Comparison of ENCODE assay signal across 24 mouse cellular contexts in genomic region chr1:65509003-65509402, GRCm38 (mm10).
DNase-seq lines count a peak whose midpoint lies in the region; ATAC-seq and TF ChIP-seq lines count a peak whose summit lies in the region.
"Had no signal": no experiment of that assay in that cellular context is flagged by ENCODE, and none has a peak within 500 bp of the region (broad histone marks: within the 10 kb centered on the region; RNA-seq: fewer than 3 reads in every experiment).

No protein-coding gene starts in this region.

- no peak for TF ChIP-seq POLR2A in brain, embryonic 14.5 days (IDR thresholded peaks at IDR 0.05; ENCODE audit: borderline replicate concordance, extremely low read depth, insufficient read depth, insufficient read length, poor library complexity, severe bottlenecking)

- 74% methylated on average over 2 of the region's 2 CpGs for WGBS in forebrain, postnatal 0 days
- 75% methylated on average over 2 of the region's 2 CpGs for WGBS in forebrain, embryonic 16.5 days
- 86% methylated on average over 2 of the region's 2 CpGs for WGBS in midbrain, embryonic 13.5 days
- WGBS in midbrain, embryonic 10.5 days: 96% methylated on average over 2 of the region's 2 CpGs

- H3K4me3 ChIP-seq in forebrain, postnatal 0 days (ENCODE audit: low read depth, low read length): no peak overlapping the region
- no peak overlapping the region for H3K4me3 ChIP-seq in forebrain, embryonic 16.5 days (replicated peaks; ENCODE audit: low read length)
- no peak overlapping the region for H3K4me3 ChIP-seq in midbrain, embryonic 13.5 days (replicated peaks)
- H3K4me3 ChIP-seq in midbrain, embryonic 10.5 days: no peak overlapping the region
- H3K4me3 ChIP-seq: embryonic facial prominence, embryonic 10.5 days; embryonic facial prominence, embryonic 13.5 days; erythroblast, embryonic 14.5 days; forebrain, embryonic 13.5 days; hindbrain, embryonic 12.5 days; intestine, embryonic 15.5 days had no signal

- no peak overlapping the region for H3K9ac ChIP-seq in forebrain, postnatal 0 days
- H3K9ac ChIP-seq in forebrain, embryonic 16.5 days (replicated peaks; ENCODE audit: low read depth, low read length): no peak overlapping the region
- H3K9ac ChIP-seq in midbrain, embryonic 13.5 days (replicated peaks): no peak overlapping the region
- H3K9ac ChIP-seq: embryonic facial prominence, embryonic 13.5 days; forebrain, embryonic 13.5 days; hindbrain, embryonic 12.5 days; intestine, embryonic 15.5 days had no signal

- no peak for ATAC-seq in forebrain, postnatal 0 days
- no peak for ATAC-seq in forebrain, embryonic 16.5 days
- ATAC-seq in midbrain, embryonic 13.5 days: 0 out of 2 replicates have a peak, but pooled peaks have one; percentile 37
- ATAC-seq: CD4-positive, CD25-positive, alpha-beta regulatory T cell, adult 4 months; forebrain, embryonic 13.5 days; intestine, embryonic 15.5 days had no signal

- peak; percentile 2 for DNase-seq in forebrain, postnatal 0 days
- no peak for DNase-seq in midbrain, embryonic 10.5 days (ENCODE audit: low spot score)
- peak; percentile 28 for DNase-seq in brain, adult 2 months (ENCODE audit: low read depth, low spot score)
- DNase-seq in brain, embryonic 14.5 days (ENCODE audit: low read depth): peak; percentile 42
- DNase-seq in thymus, postnatal 0 days (ENCODE audit: low spot score): no peak
- DNase-seq: adrenal gland, adult 2 months; adrenal gland, postnatal 14 days; cerebellum, adult 18-20 months; cerebellum, adult 9-10 months; cerebellum, postnatal 36 days; embryo, embryonic 11 days; gastrocnemius, postnatal 10 days; heart, adult 11 months; kidney, adult 11 months had no signal

- H3K36me3 ChIP-seq in forebrain, postnatal 0 days (ENCODE audit: insufficient read depth): no peaks in the 10 kb centered on the region
- H3K36me3 ChIP-seq in forebrain, embryonic 16.5 days (ENCODE audit: control insufficient read depth, insufficient read depth): no peaks in the 10 kb centered on the region
- no peaks in the 10 kb centered on the region for H3K36me3 ChIP-seq in midbrain, embryonic 13.5 days
- H3K36me3 ChIP-seq in midbrain, embryonic 10.5 days: no peaks in the 10 kb centered on the region
- H3K36me3 ChIP-seq: embryonic facial prominence, embryonic 10.5 days; embryonic facial prominence, embryonic 13.5 days; hindbrain, embryonic 12.5 days; intestine, embryonic 15.5 days had no signal

- no peaks in the 10 kb centered on the region for H3K4me1 ChIP-seq in forebrain, postnatal 0 days (ENCODE audit: insufficient read depth)
- H3K4me1 ChIP-seq in forebrain, embryonic 16.5 days (replicated peaks; ENCODE audit: control insufficient read depth, insufficient read depth, low read length): peaks cover 2% of the 10 kb centered on the region; the same call in 1 of the 2 replicates
- H3K4me1 ChIP-seq in midbrain, embryonic 13.5 days (replicated peaks): peaks cover 6% of the 10 kb centered on the region; the same call in 1 of the 2 replicates
- H3K4me1 ChIP-seq in midbrain, embryonic 10.5 days: no peaks in the 10 kb centered on the region
- H3K4me1 ChIP-seq: embryonic facial prominence, embryonic 10.5 days; embryonic facial prominence, embryonic 13.5 days; hindbrain, embryonic 12.5 days; intestine, embryonic 15.5 days had no signal

- no peak overlapping the region for H3K4me2 ChIP-seq in forebrain, postnatal 0 days (ENCODE audit: low read depth)
- no peak overlapping the region for H3K4me2 ChIP-seq in forebrain, embryonic 16.5 days (ENCODE audit: low read length)
- no peak overlapping the region for H3K4me2 ChIP-seq in midbrain, embryonic 13.5 days (replicated peaks)
- H3K4me2 ChIP-seq: embryonic facial prominence, embryonic 13.5 days; forebrain, embryonic 13.5 days; heart, embryonic 11.5 days; hindbrain, embryonic 12.5 days; intestine, embryonic 15.5 days had no signal

- no peak overlapping the region for H3K27ac ChIP-seq in forebrain, postnatal 0 days (ENCODE audit: low read depth, low read length)
- no peak overlapping the region for H3K27ac ChIP-seq in forebrain, embryonic 16.5 days (ENCODE audit: low read length)
- no peak overlapping the region for H3K27ac ChIP-seq in midbrain, embryonic 13.5 days
- H3K27ac ChIP-seq in midbrain, embryonic 10.5 days (replicated peaks): no peak overlapping the region
- H3K27ac ChIP-seq: embryonic facial prominence, embryonic 10.5 days; embryonic facial prominence, embryonic 13.5 days; forebrain, embryonic 13.5 days; hindbrain, embryonic 12.5 days; intestine, embryonic 15.5 days had no signal

- no peaks in the 10 kb centered on the region for H3K27me3 ChIP-seq in forebrain, postnatal 0 days (ENCODE audit: insufficient read depth, low read length)
- H3K27me3 ChIP-seq in forebrain, embryonic 16.5 days (replicated peaks; ENCODE audit: control insufficient read depth, insufficient read depth, low read length): no peaks in the 10 kb centered on the region
- no peaks in the 10 kb centered on the region for H3K27me3 ChIP-seq in midbrain, embryonic 13.5 days
- H3K27me3 ChIP-seq in midbrain, embryonic 10.5 days (ENCODE audit: low read depth, poor library complexity, severe bottlenecking): no peaks in the 10 kb centered on the region
- H3K27me3 ChIP-seq: embryonic facial prominence, embryonic 13.5 days; forebrain, embryonic 13.5 days; hindbrain, embryonic 12.5 days; intestine, embryonic 15.5 days had no signal

- no peak for TF ChIP-seq CTCF in forebrain, postnatal 0 days (IDR thresholded peaks at IDR 0.05; ENCODE audit: low read depth)
- no peak for TF ChIP-seq CTCF in brain, embryonic 14.5 days (IDR thresholded peaks at IDR 0.05; ENCODE audit: borderline replicate concordance, extremely low read depth, insufficient read depth, insufficient read length)

- H3K9me3 ChIP-seq in forebrain, postnatal 0 days (ENCODE audit: low read length): no peaks in the 10 kb centered on the region
- H3K9me3 ChIP-seq in forebrain, embryonic 16.5 days (ENCODE audit: control insufficient read depth, low read length): no peaks in the 10 kb centered on the region
- H3K9me3 ChIP-seq in midbrain, embryonic 13.5 days: no peaks in the 10 kb centered on the region
- H3K9me3 ChIP-seq in midbrain, embryonic 10.5 days (replicated peaks): no peaks in the 10 kb centered on the region
- H3K9me3 ChIP-seq: embryonic facial prominence, embryonic 10.5 days; embryonic facial prominence, embryonic 13.5 days; forebrain, embryonic 13.5 days; hindbrain, embryonic 12.5 days; intestine, embryonic 15.5 days had no signal

Comparison
In these comparisons a context has a peak if more than half of its experiments do, and no peak if none do; other contexts are left out.
1. DNase-seq: peak in forebrain, postnatal 0 days (single experiment), brain, adult 2 months (single experiment) and brain, embryonic 14.5 days (single experiment); none in midbrain, embryonic 10.5 days (single experiment) and thymus, postnatal 0 days (single experiment).